Mouse (Mus musculus): ENCODE measurements around the gene Krit1. TPM values are rescaled to one million over a fixed set of nuclear protein-coding genes. Genes with fewer than 3 reads are reported as not detected.
"Not testable (repeated sequence)": the region's sequence is repeated elsewhere in the genome, so short reads cannot be mapped to it uniquely, and the experiment has no call there.

Krit1 gene
- total RNA-seq, 2 experiments from 2014 or later, result 51.8 to 51.9 TPM

- DNase-seq (ENCODE audit: low spot score in 2 of 2), result no peak
Observed at GRCm38 (mm10) chr5:3873485-3873884, 70.5 kb downstream of the Krit1 start.

- not testable (repeated sequence) for DNase-seq (ENCODE audit: low spot score in 2 of 2)
Observed at GRCm38 (mm10) chr5:3886862-3887261, 83.9 kb downstream of the Krit1 start.

GRCm38 (mm10) chr5:3889201-3889600, 86.2 kb downstream of the Krit1 start:
- DNase-seq (ENCODE audit: low spot score in 2 of 2), result no peak

- peak in 1 of 2 experiments; percentile 15 for DNase-seq (ENCODE audit: low spot score in 2 of 2)
Observed at GRCm38 (mm10) chr5:3893459-3894293, 90.7 kb downstream of the Krit1 start, which contains the start of gene Mterf1a. Gene Mterf1a (minus strand): TSS chr5:3893933.

- DNase-seq (ENCODE audit: low spot score in 2 of 2), result not testable (repeated sequence)
Observed at GRCm38 (mm10) chr5:3894294-3894619, 91.3 kb downstream of the Krit1 start.

Other genes with a start within 250 kb of the Krit1 start
- 1 to 10 TPM; 4.1 to 4.6 TPM for gene 1700109H08Rik, start 231.6 kb upstream of the Krit1 start, total RNA-seq (2021)
- 10 to 100 TPM; 22.0 to 26.8 TPM for gene Pex1, start 207.1 kb upstream of the Krit1 start, total RNA-seq (2021)
- gene Rbm48, start 206.6 kb upstream of the Krit1 start, total RNA-seq (2021), result 10 to 100 TPM; 11.9 to 14.6 TPM
- not detected for gene Tmbim7, start 152.0 kb upstream of the Krit1 start, total RNA-seq (2021)
- gene Gatad1, start 146.0 kb upstream of the Krit1 start, total RNA-seq (2021), result 100 to 1,000 TPM; 124 to 133 TPM
- 100 to 1,000 TPM; 125 to 130 TPM for gene Ankib1, start 259 bp upstream of the Krit1 start, total RNA-seq (2021)
- under 1 TPM in 1 of 2 experiments, not detected in 1; 0.16 TPM for gene Lrrd1, start 42.0 kb downstream of the Krit1 start, total RNA-seq (2021)
- 1 to 10 TPM; 7.2 to 9.2 TPM for gene Mterf1a, start 90.7 kb downstream of the Krit1 start, total RNA-seq (2021)
- gene Akap9, start 124.9 kb downstream of the Krit1 start, total RNA-seq (2021), result 10 to 100 TPM; 74.0 to 82.9 TPM